Mouse (Mus musculus) midbrain, embryonic 12.5 days (tissue): ENCODE results near the gene Supt3. TPM values are rescaled to one million over a fixed set of nuclear protein-coding genes. Genes with fewer than 3 reads are reported as not detected.

ENCODE experiments used
- ATAC-seq: fragments of 200-750 bp; cut with Nextera tagmentation; 2 replicates; pipeline ENCODE4 v1.8.0; 2017; ENCODE audit warnings: low read depth, moderate TSS enrichment, moderate library complexity; ENCODE audit not compliant: low FRiP score
- H3K27ac ChIP-seq: fragments of 300-500 bp; sonication (generic); replicated peaks from 2 replicates; pipeline ENCODE4 v1.5.1; 2016; ENCODE audit warnings: mild to moderate bottlenecking
- H3K27me3 ChIP-seq: fragments of 300-500 bp; sonication (generic); 2 replicates; pipeline ENCODE4 v1.6.1; 2016; ENCODE audit warnings: mild to moderate bottlenecking
- H3K36me3 ChIP-seq: fragments of 300-500 bp; sonication (generic); 2 replicates; pipeline ENCODE4 v1.6.1; 2016
- H3K4me1 ChIP-seq: fragments of 300-500 bp; sonication (generic); 2 replicates; pipeline ENCODE4 v1.6.1; 2016
- H3K4me2 ChIP-seq: fragments of 300-500 bp; sonication (generic); replicated peaks from 2 replicates; pipeline ENCODE4 v1.6.1; 2016; ENCODE audit warnings: mild to moderate bottlenecking, moderate library complexity
- H3K4me3 ChIP-seq: fragments of 300-500 bp; sonication (generic); 2 replicates; pipeline ENCODE4 v1.5.1; 2016; ENCODE audit warnings: mild to moderate bottlenecking
- H3K9ac ChIP-seq: fragments of 300-500 bp; sonication (generic); replicated peaks from 2 replicates; pipeline ENCODE4 v1.6.1; 2016; ENCODE audit warnings: mild to moderate bottlenecking, moderate library complexity
- H3K9me3 ChIP-seq: fragments of 300-500 bp; sonication (generic); 2 replicates; pipeline ENCODE4 v1.6.1; 2016; ENCODE audit warnings: mild to moderate bottlenecking
- WGBS: fragments of 180-500 bp; shearing (Covaris S2); methylation state at CpG from one replicate; pipeline ENCODE4 v1.1.7; 2016; 5-methylcytosine and 5-hydroxymethylcytosine counted together
- polyA plus RNA-seq: library from polyadenylated mRNA; unstranded; fragments of >200 nt; fragmentation: Nextera tagmentation; extraction: Ambion mirVana; gene quantifications from 2 replicates; pipeline ENCODE4 v1.2.1, GENCODE M21; 2016

The Supt3 gene
- polyA plus RNA-seq, 1 experiment from 2014 or later: 25.0 TPM

GRCm38 (mm10) chr17:44842184-44842583, 65.2 kb downstream of the Supt3 start:
- no peaks in the 10 kb centered on the region for H3K36me3 ChIP-seq
- no peaks in the 10 kb centered on the region for H3K4me1 ChIP-seq

GRCm38 (mm10) chr17:44863165-44863564, 86.2 kb downstream of the Supt3 start:
- no peak overlapping the region for H3K4me3 ChIP-seq
- H3K4me1 ChIP-seq: no peaks in the 10 kb centered on the region
- 96% methylated on average over 6 of the region's 6 CpGs for WGBS

More at GRCm38 (mm10) chr17:44842184-44842583, 65.2 kb downstream of the Supt3 start:
- Histone ChIP-seq H3K27ac (no peak overlapping the region), H3K4me3 (no peak overlapping the region), H3K9me3 (no peaks in the 10 kb centered on the region), H3K4me2 (no peak overlapping the region), H3K27me3 (no peaks in the 10 kb centered on the region), H3K9ac (no peak overlapping the region)
- WGBS: 80% methylated on average over 4 of the region's 4 CpGs
- no peak for ATAC-seq

GRCm38 (mm10) chr17:44893592-44893991, 116.6 kb downstream of the Supt3 start:
- no peak for ATAC-seq
- H3K9me3 ChIP-seq: no peaks in the 10 kb centered on the region
- no peaks in the 10 kb centered on the region for H3K27me3 ChIP-seq
- H3K36me3 ChIP-seq: no peaks in the 10 kb centered on the region
- no peaks in the 10 kb centered on the region for H3K4me1 ChIP-seq
- 68% methylated on average over 1 of the region's 1 CpGs for WGBS
- no peak overlapping the region for H3K4me2 ChIP-seq
- no peak overlapping the region for H3K4me3 ChIP-seq
- H3K27ac ChIP-seq: no peak overlapping the region
- no peak overlapping the region for H3K9ac ChIP-seq

More at GRCm38 (mm10) chr17:44863165-44863564, 86.2 kb downstream of the Supt3 start:
- H3K4me2 ChIP-seq: no peak overlapping the region
- H3K9me3 ChIP-seq: no peaks in the 10 kb centered on the region
- no peaks in the 10 kb centered on the region for H3K36me3 ChIP-seq
- ATAC-seq: no peak
- H3K27me3 ChIP-seq: no peaks in the 10 kb centered on the region
- no peak overlapping the region for H3K27ac ChIP-seq
- no peak overlapping the region for H3K9ac ChIP-seq

GRCm38 (mm10) chr17:44943536-44944090, 166.7 kb downstream of the Supt3 start:
- Histone ChIP-seq H3K4me2 (no peak overlapping the region), H3K4me3 (no peak overlapping the region), H3K9me3 (no peaks in the 10 kb centered on the region), H3K27ac (no peak overlapping the region), H3K27me3 (no peaks in the 10 kb centered on the region), H3K4me1 (no peaks in the 10 kb centered on the region), H3K9ac (no peak overlapping the region), H3K36me3 (no peaks in the 10 kb centered on the region)
- no peak for ATAC-seq
- 87% methylated on average over 4 of the region's 4 CpGs for WGBS

GRCm38 (mm10) chr17:44945333-44945732, 168.4 kb downstream of the Supt3 start:
- Histone ChIP-seq H3K27ac (no peak overlapping the region), H3K36me3 (no peaks in the 10 kb centered on the region), H3K9ac (no peak overlapping the region), H3K4me1 (no peaks in the 10 kb centered on the region), H3K9me3 (no peaks in the 10 kb centered on the region), H3K4me2 (no peak overlapping the region), H3K27me3 (no peaks in the 10 kb centered on the region), H3K4me3 (no peak overlapping the region)
- ATAC-seq: no peak
- 93% methylated on average over 5 of the region's 5 CpGs for whole genome bisulfite sequencing

GRCm38 (mm10) chr17:44948321-44948720, 171.4 kb downstream of the Supt3 start:
- Histone ChIP-seq H3K4me1 (no peaks in the 10 kb centered on the region), H3K4me3 (no peak overlapping the region), H3K9ac (no peak overlapping the region), H3K27me3 (no peaks in the 10 kb centered on the region), H3K27ac (no peak overlapping the region), H3K4me2 (no peak overlapping the region), H3K9me3 (no peaks in the 10 kb centered on the region), H3K36me3 (no peaks in the 10 kb centered on the region)
- no peak for ATAC-seq
- WGBS: 99% methylated on average over 3 of the region's 3 CpGs

GRCm38 (mm10) chr17:44956671-44957070, 179.7 kb downstream of the Supt3 start:
- Histone ChIP-seq H3K27me3 (no peaks in the 10 kb centered on the region), H3K36me3 (no peaks in the 10 kb centered on the region), H3K4me3 (no peak overlapping the region), H3K9ac (no peak overlapping the region), H3K4me2 (no peak overlapping the region), H3K9me3 (no peaks in the 10 kb centered on the region), H3K4me1 (no peaks in the 10 kb centered on the region), H3K27ac (no peak overlapping the region)
- WGBS: 88% methylated on average over 2 of the region's 2 CpGs
- no peak for ATAC-seq

- Histone ChIP-seq H3K4me2 (no peak overlapping the region), H3K4me1 (no peaks in the 10 kb centered on the region), H3K9ac (no peak overlapping the region), H3K9me3 (no peaks in the 10 kb centered on the region), H3K36me3 (no peaks in the 10 kb centered on the region), H3K4me3 (no peak overlapping the region), H3K27me3 (no peaks in the 10 kb centered on the region), H3K27ac (no peak overlapping the region)
- no peak for ATAC-seq
- 67% methylated on average over 6 of the region's 6 CpGs for WGBS
Measured at GRCm38 (mm10) chr17:44963051-44963798, 186.3 kb downstream of the Supt3 start.

GRCm38 (mm10) chr17:44967186-44967585, 190.2 kb downstream of the Supt3 start:
- Histone ChIP-seq H3K9ac (no peak overlapping the region), H3K4me2 (no peak overlapping the region), H3K4me3 (no peak overlapping the region), H3K27ac (no peak overlapping the region), H3K36me3 (no peaks in the 10 kb centered on the region), H3K9me3 (no peaks in the 10 kb centered on the region), H3K27me3 (no peaks in the 10 kb centered on the region), H3K4me1 (no peaks in the 10 kb centered on the region)
- WGBS: 83% methylated on average over 1 of the region's 1 CpGs
- ATAC-seq: no peak

GRCm38 (mm10) chr17:44970255-44970654, 193.3 kb downstream of the Supt3 start:
- Histone ChIP-seq H3K4me3 (no peak overlapping the region), H3K27ac (no peak overlapping the region), H3K9me3 (no peaks in the 10 kb centered on the region), H3K4me1 (no peaks in the 10 kb centered on the region), H3K36me3 (no peaks in the 10 kb centered on the region), H3K27me3 (no peaks in the 10 kb centered on the region), H3K9ac (no peak overlapping the region), H3K4me2 (no peak overlapping the region)
- 94% methylated on average over 3 of the region's 3 CpGs for WGBS
- ATAC-seq: no peak

GRCm38 (mm10) chr17:44973489-44973888, 196.5 kb downstream of the Supt3 start:
- 60% methylated on average over 4 of the region's 4 CpGs for WGBS
- ATAC-seq: peak; percentile 54; the same call in 1 of the 2 replicates

GRCm38 (mm10) chr17:44977690-44978089, 200.7 kb downstream of the Supt3 start:
- Histone ChIP-seq H3K27ac (no peak overlapping the region), H3K9me3 (no peaks in the 10 kb centered on the region), H3K4me3 (no peak overlapping the region), H3K4me2 (no peak overlapping the region), H3K27me3 (no peaks in the 10 kb centered on the region), H3K9ac (no peak overlapping the region), H3K36me3 (no peaks in the 10 kb centered on the region), H3K4me1 (no peaks in the 10 kb centered on the region)
- ATAC-seq: no peak
- 95% methylated on average over 2 of the region's 2 CpGs for WGBS

More at GRCm38 (mm10) chr17:44973489-44973888, 196.5 kb downstream of the Supt3 start:
- Histone ChIP-seq H3K4me2 (no peak overlapping the region), H3K9me3 (no peaks in the 10 kb centered on the region), H3K4me3 (no peak overlapping the region), H3K36me3 (no peaks in the 10 kb centered on the region), H3K4me1 (no peaks in the 10 kb centered on the region), H3K27me3 (no peaks in the 10 kb centered on the region), H3K9ac (no peak overlapping the region), H3K27ac (no peak overlapping the region)
